Comparison of ENCODE assay signal across 21 mouse cellular contexts in the genomic region with DNA sequence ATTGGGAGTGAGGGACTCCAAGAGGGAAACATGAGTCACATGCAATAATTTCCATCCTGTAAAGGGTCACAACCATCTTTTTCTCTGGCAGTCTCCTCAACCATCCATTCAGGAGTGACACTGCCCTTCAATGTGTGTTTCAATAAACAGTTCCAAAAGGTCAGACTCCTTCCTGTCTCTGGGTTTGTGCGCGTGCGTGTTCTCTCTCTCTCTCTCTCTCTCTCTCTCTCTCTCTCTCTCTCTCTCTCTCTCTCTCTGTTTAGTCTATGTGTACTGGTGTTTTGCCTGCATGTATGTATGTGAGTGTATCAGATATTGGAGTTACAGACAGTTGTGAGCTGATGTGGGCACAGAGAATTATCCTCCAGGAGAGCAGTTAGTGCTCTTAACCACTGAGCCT. TPM values are rescaled to one million over a fixed set of nuclear protein-coding genes. Genes with fewer than 3 reads are reported as not detected.
DNase-seq lines count a peak whose midpoint lies in the region; ATAC-seq and TF ChIP-seq lines count a peak whose summit lies in the region.
"Had no signal": no experiment of that assay in that cellular context is flagged by ENCODE, and none has a peak within 500 bp of the region (broad histone marks: within the 10 kb centered on the region; RNA-seq: fewer than 3 reads in every experiment).

No protein-coding gene starts in this region.

- ATAC-seq in liver, postnatal 0 days: peak; percentile 69
- ATAC-seq in CD4-positive, CD25-positive, alpha-beta regulatory T cell, adult 4 months: peak; percentile 45
- peak; percentile 47 for ATAC-seq in inflammation-experienced regulatory T-cells, adult 6 months
- ATAC-seq: forebrain, embryonic 16.5 days had no signal

- no peak overlapping the region for H3K4me3 ChIP-seq in liver, postnatal 0 days (ENCODE audit: low read depth, low read length)
- H3K4me3 ChIP-seq: embryonic facial prominence, embryonic 13.5 days; forebrain, embryonic 12.5 days; heart, embryonic 12.5 days; hindbrain, embryonic 10.5 days; hindbrain, embryonic 15.5 days had no signal

- H3K9me3 ChIP-seq in liver, postnatal 0 days (ENCODE audit: low read length): no peaks in the 10 kb centered on the region
- H3K9me3 ChIP-seq: embryonic facial prominence, embryonic 13.5 days; forebrain, embryonic 12.5 days; heart, embryonic 12.5 days; hindbrain, embryonic 10.5 days; hindbrain, embryonic 15.5 days had no signal

- no peak overlapping the region for H3K4me2 ChIP-seq in liver, postnatal 0 days (ENCODE audit: low read depth, low read length)
- H3K4me2 ChIP-seq: embryonic facial prominence, embryonic 13.5 days; forebrain, embryonic 12.5 days; heart, embryonic 12.5 days; hindbrain, embryonic 15.5 days had no signal

- WGBS in liver, postnatal 0 days (ENCODE audit: insufficient replicate concordance): 50% methylated on average over 3 of the region's 3 CpGs

- H3K9ac ChIP-seq in liver, postnatal 0 days (replicated peaks): no peak overlapping the region
- H3K9ac ChIP-seq: embryonic facial prominence, embryonic 13.5 days; forebrain, embryonic 12.5 days; heart, embryonic 12.5 days; hindbrain, embryonic 15.5 days had no signal

- DNase-seq in liver, postnatal 0 days: no peak
- no peak for DNase-seq in liver
- peak; percentile 38 for DNase-seq in CD4-positive helper T cell, adult 2 months (ENCODE audit: low read depth, low spot score)
- no peak for DNase-seq in spleen, postnatal 10 days (ENCODE audit: low spot score in 2 of 2)
- DNase-seq in spleen, postnatal 36 days (ENCODE audit: low spot score in 2 of 2): no peak
- DNase-seq: adrenal gland, adult 2 months; adrenal gland, postnatal 25 days; cerebellum, adult 18-20 months; cerebellum, adult 9-11 months; cerebellum, postnatal 36 days; gastrocnemius, postnatal 14 days had no signal

- H3K36me3 ChIP-seq in liver, postnatal 0 days (replicated peaks; ENCODE audit: insufficient read depth, low read length): peaks cover 14% of the 10 kb centered on the region

- peak overlapping the region; percentile 55 for H3K27ac ChIP-seq in liver, postnatal 0 days (ENCODE audit: low read depth)
- H3K27ac ChIP-seq: embryonic facial prominence, embryonic 13.5 days; forebrain, embryonic 12.5 days; hindbrain, embryonic 10.5 days; hindbrain, embryonic 15.5 days had no signal

- TF ChIP-seq EP300 in liver, postnatal 0 days (IDR thresholded peaks at IDR 0.05; ENCODE audit: low read depth): no peak

- peaks cover 8% of the 10 kb centered on the region for H3K4me1 ChIP-seq in liver, postnatal 0 days (ENCODE audit: insufficient read depth)
- H3K4me1 ChIP-seq: embryonic facial prominence, embryonic 13.5 days; forebrain, embryonic 12.5 days; hindbrain, embryonic 10.5 days; hindbrain, embryonic 15.5 days had no signal

- TF ChIP-seq CTCF in liver, postnatal 0 days (IDR thresholded peaks at IDR 0.05; ENCODE audit: low read depth): no peak

- no peaks in the 10 kb centered on the region for H3K27me3 ChIP-seq in liver, postnatal 0 days (ENCODE audit: insufficient read depth, low read length)
- H3K27me3 ChIP-seq: embryonic facial prominence, embryonic 13.5 days; forebrain, embryonic 12.5 days; heart, embryonic 12.5 days; hindbrain, embryonic 15.5 days had no signal

RNA-seq across cellular contexts. Expression of a gene that starts 18.4 kb away (rescaled TPM):
- 41.4 and 42.2 TPM in 2 replicates for polyA plus RNA-seq in liver, postnatal 0 days (2015; fragmentation: Nextera tagmentation; extraction: Ambion mirVana)
- polyA plus RNA-seq in CD4-positive, CD25-positive, alpha-beta regulatory T cell, adult 4 months (2017; shearing (Covaris generic)): 100 to 1,000 TPM in 1 of 2 experiments, 10 to 100 TPM in 1; 94.9 to 125 TPM
- polyA plus RNA-seq in inflammation-experienced regulatory T-cells, adult 6 months (2017; shearing (Covaris generic)): 10 to 100 TPM; 39.5 to 87.1 (median 84.9) TPM

RNA-seq across cellular contexts. Expression of a gene that starts 59.9 kb away (rescaled TPM):
- polyA plus RNA-seq in liver, postnatal 0 days (2015; fragmentation: Nextera tagmentation; extraction: Ambion mirVana): not detected in 2 replicates
- not detected for polyA plus RNA-seq in CD4-positive, CD25-positive, alpha-beta regulatory T cell, adult 4 months (2017; shearing (Covaris generic))
- polyA plus RNA-seq in inflammation-experienced regulatory T-cells, adult 6 months (2017; shearing (Covaris generic)): not detected
- polyA plus RNA-seq: embryonic facial prominence, embryonic 13.5 days; forebrain, embryonic 12.5 days; forebrain, embryonic 16.5 days; frontal cortex, adult 2 months; heart, embryonic 12.5 days; heart, embryonic 16.5 days; hindbrain, embryonic 10.5 days; hindbrain, embryonic 15.5 days had no signal
